Mouse (Mus musculus) E14TG2a.4 (cell line): Measurements from ENCODE around the gene Ldlrad2.

Source experiments
- H3K27me3 ChIP-seq: 2 replicates; pipeline ENCODE4 v1.6.1; 2014; ENCODE audit warnings: low read length, control low read depth; ENCODE audit not compliant: insufficient read depth
- H3K36me3 ChIP-seq: 2 replicates; pipeline ENCODE4 v1.6.1; 2014; ENCODE audit warnings: low read length, control low read depth; ENCODE audit not compliant: insufficient read depth
- H3K4me1 ChIP-seq: replicated peaks from 2 replicates; pipeline ENCODE4 v1.6.1; 2014; ENCODE audit warnings: low read depth, low read length, control low read depth
- H3K4me3 ChIP-seq: replicated peaks from 2 replicates; pipeline ENCODE4 v1.5.1; 2014; ENCODE audit warnings: mild to moderate bottlenecking, low read length
- H3K9me3 ChIP-seq: 2 replicates; pipeline ENCODE4 v1.6.1; 2014; ENCODE audit warnings: low read length, control low read depth
- CTCF ChIP-seq: conservative IDR thresholded peaks from 2 replicates; pipeline ENCODE4 v1.5.1; 2014; ENCODE audit warnings: low read length
- NANOG ChIP-seq: IDR thresholded peaks from 2 replicates; pipeline ENCODE4 v1.6.1; 2014; ENCODE audit warnings: borderline replicate concordance, low read length, mixed read lengths
- POU5F1 ChIP-seq: IDR thresholded peaks from 2 replicates; pipeline ENCODE4 v1.6.1; 2014; ENCODE audit warnings: low read length, borderline replicate concordance

Gene Ldlrad2

DNA sequence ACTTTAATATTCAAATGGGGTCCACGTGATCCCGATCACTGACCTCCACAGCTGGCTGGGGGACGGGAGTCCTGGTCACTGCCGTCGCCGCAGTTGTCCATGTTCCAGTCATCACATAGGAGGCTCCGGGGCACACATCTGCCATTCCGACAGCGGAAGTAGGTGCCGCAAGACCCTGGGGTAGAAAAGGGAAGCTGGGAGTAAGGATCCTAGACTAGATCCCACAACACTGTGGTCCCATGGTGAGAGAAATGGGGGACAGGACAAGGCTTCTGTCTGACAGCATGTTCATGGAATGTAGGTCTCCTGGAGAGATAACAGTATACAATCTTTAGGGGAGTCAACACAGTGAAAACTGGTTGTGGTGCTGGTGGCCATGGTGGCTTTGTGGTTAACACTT, at the start of gene Ldlrad2:
Gene Ldlrad2, minus strand, starts transcription at position 101 of the 400 bp plus-strand sequence.
- H3K27me3 ChIP-seq, result peaks cover 16% of the 10 kb centered on the region
- H3K9me3 ChIP-seq, result no peaks in the 10 kb centered on the region
- H3K36me3 ChIP-seq, result peaks cover 38% of the 10 kb centered on the region
- TF ChIP-seq NANOG (no peak), POU5F1 (no peak), CTCF (no peak)
- H3K4me3 ChIP-seq, result no peak within 1 kb of the TSS
- peaks cover 20% of the 10 kb centered on the region for H3K4me1 ChIP-seq

DNA sequence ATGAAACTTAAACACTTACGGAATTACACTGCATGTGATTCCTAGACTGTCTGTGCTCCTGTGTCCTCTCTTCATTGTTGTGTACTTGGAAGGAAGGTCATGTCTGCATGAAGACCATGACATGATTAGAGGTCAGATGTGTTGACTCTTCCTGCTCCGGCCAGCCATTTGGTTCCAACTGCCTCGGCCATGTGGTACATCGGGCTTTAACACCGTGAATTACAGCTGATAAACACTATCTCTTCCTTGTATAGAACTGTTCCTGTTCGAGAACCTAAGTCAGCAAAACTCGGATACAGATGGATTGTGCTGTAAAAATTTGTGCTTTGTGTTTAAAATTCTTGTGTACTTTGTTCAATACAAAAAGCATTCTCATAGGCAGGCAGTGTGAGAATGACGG, 48.5 kb upstream of the Ldlrad2 start:
- TF ChIP-seq NANOG, result no peak
- TF ChIP-seq CTCF, result no peak
- no peak for TF ChIP-seq POU5F1
- H3K36me3 ChIP-seq, result peaks cover 100% of the 10 kb centered on the region
- H3K9me3 ChIP-seq, result no peaks in the 10 kb centered on the region
- no peak overlapping the region for H3K4me3 ChIP-seq
- H3K4me1 ChIP-seq, result peaks cover 34% of the 10 kb centered on the region
- no peaks in the 10 kb centered on the region for H3K27me3 ChIP-seq

DNA sequence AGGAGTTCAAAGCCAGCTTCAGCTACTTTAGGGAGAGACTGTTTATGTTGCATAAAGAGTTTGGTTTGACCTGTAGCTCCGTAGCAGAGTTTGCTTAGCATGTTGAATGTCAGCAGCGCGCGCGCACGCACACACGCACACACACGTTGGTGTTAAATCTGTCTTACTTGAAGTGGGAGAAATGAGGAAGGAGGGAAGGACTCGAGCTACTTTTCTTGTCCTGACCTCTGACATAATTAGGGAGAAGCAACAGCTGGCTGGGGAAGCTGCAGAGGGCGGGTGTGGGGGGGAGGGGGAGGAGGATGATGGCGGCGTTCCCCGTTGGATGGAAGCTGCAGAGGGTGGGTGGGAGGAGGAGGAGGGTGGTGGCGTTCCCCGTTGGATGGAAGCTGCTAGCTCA, 35.9 kb upstream of the Ldlrad2 start:
- no peaks in the 10 kb centered on the region for H3K9me3 ChIP-seq
- peaks cover 99% of the 10 kb centered on the region for H3K36me3 ChIP-seq
- H3K4me1 ChIP-seq, result peaks cover 63% of the 10 kb centered on the region
- H3K27me3 ChIP-seq, result no peaks in the 10 kb centered on the region
- H3K4me3 ChIP-seq, result no peak overlapping the region
- TF ChIP-seq CTCF, result no peak
- TF ChIP-seq NANOG, result no peak
- TF ChIP-seq POU5F1, result no peak

DNA sequence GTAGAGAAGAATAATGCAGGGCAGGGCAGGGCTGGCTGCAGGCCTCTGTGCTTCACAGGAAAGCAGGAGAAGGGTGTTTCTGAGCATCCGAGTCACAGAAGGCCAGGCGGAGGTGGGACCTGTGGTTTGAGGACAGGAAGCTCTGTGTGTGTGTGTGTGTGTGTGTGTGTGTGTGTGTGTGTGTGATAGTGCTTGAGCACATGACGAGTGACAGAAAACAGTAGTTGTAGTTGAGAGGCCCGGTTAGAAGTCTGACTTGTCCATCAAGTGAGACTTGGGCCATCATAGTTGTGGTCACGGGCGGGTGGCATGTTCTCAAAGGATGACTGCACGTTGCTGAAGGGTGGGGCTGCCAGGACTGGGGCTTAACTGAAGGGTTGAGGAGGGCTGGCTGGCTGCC, 35.3 kb upstream of the Ldlrad2 start:
- no peak for TF ChIP-seq POU5F1
- no peak for TF ChIP-seq NANOG
- no peak for TF ChIP-seq CTCF
- H3K4me3 ChIP-seq, result no peak overlapping the region
- H3K4me1 ChIP-seq, result peaks cover 65% of the 10 kb centered on the region
- peaks cover 100% of the 10 kb centered on the region for H3K36me3 ChIP-seq
- H3K27me3 ChIP-seq, result no peaks in the 10 kb centered on the region
- no peaks in the 10 kb centered on the region for H3K9me3 ChIP-seq

DNA sequence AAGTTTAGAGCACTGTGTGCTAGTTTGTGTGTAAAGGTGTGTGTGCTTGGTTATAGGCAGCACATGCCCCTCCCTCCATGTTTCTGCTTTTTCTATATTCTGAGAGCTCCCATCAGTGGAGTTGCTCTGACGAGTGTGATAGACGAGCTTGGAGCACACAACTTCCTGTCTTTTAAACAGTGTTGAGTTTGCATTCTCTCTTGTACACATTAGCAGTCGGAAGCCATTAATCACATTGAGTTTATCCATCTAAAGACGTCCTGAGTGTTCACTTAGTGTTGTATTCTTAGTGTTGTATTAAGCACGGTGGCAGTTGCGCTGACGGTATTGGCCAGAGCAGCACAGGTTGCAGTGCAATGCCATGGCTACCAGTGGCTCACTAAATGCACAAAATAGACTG, 34.9 kb upstream of the Ldlrad2 start:
- Histone ChIP-seq H3K4me3 (no peak overlapping the region), H3K9me3 (no peaks in the 10 kb centered on the region), H3K36me3 (peaks cover 100% of the 10 kb centered on the region), H3K4me1 (peaks cover 68% of the 10 kb centered on the region), H3K27me3 (no peaks in the 10 kb centered on the region)
- TF ChIP-seq NANOG, result no peak
- TF ChIP-seq POU5F1, result no peak
- no peak for TF ChIP-seq CTCF

DNA sequence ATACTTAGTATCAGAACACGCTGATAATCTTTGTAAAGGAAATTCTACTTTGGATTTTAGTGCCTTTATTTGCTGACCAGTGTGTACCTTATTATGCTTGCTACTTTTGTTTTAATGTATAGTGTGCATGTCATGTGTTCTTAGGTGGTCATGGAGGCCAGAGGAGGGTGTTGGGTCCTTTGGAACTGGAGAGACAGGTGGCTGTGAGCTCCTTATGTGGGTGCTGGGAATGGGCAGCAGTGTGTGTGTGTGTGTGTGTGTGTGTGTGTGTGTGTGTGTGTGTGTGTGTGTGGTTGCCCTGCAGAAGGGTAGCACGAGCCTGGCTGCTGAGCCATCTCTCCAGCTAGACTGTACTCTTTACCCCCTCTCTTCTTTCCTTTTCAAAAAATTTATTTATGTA, 32.7 kb upstream of the Ldlrad2 start:
- no peaks in the 10 kb centered on the region for H3K9me3 ChIP-seq
- TF ChIP-seq POU5F1 (no peak), CTCF (no peak), NANOG (no peak)
- H3K4me1 ChIP-seq, result peaks cover 77% of the 10 kb centered on the region

DNA sequence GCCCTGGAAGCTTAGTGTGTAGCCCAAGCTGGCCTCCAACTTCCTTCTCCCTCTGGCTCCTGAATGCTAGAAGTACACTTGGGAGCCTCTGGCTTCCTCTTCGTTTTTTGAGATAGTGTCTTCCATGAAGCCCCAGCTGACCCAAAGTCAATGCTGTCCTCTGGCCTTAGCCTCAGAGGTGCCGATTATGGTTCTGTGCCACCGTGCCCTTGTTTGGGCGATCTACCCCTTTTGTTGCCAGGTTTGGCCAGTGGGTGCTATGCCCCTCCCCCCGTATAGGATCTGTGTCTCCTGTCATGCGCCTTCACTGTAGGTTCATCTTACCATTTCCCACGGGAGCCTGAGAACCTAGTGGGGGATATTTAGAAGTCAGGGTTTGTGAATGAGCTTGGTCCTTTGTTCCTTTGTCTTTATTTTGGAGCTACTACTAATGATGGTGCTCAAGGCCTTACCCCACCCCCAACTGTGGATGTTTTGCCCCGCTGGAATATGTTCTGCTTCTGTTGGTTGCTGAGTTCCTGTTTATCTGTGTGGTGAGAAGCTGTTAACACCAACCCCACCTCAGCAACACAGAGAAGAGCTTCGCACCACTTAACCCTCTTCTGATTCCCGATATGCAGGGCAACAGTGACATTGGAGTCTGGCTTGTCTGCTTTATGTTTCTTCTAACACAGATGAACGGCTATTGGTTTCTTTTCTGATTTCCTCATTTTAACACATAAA, 29.2 kb upstream of the Ldlrad2 start:
- Histone ChIP-seq H3K36me3 (peaks cover 98% of the 10 kb centered on the region), H3K9me3 (no peaks in the 10 kb centered on the region)
- TF ChIP-seq POU5F1, result no peak
- no peak for TF ChIP-seq CTCF
- TF ChIP-seq NANOG, result no peak

More for the DNA sequence above, 32.7 kb upstream of the Ldlrad2 start:
- Histone ChIP-seq H3K36me3 (peaks cover 98% of the 10 kb centered on the region), H3K27me3 (no peaks in the 10 kb centered on the region), H3K4me3 (no peak overlapping the region)

DNA sequence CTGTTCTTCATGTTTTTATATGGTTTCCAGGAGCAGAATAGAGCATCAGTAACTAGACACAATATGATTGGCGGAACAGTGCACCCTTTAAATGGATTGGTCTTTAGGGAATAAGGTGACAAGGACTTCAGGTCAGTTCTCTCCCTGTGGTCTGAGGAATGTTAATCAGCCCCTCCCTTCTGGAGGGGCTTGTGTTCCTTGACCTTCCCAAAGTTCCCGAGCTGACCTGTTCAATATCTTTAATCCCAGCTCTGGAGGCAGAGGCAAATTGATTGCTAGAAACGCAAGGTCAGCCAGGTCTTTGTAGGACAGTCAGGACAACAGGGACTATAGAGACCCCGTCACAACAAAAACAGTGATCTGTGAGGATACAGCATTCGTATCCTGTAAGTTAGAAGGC, 24.2 kb upstream of the Ldlrad2 start:
- Histone ChIP-seq H3K4me1 (peaks cover 81% of the 10 kb centered on the region), H3K27me3 (no peaks in the 10 kb centered on the region), H3K4me3 (peak overlapping the region; percentile 100), H3K36me3 (peaks cover 78% of the 10 kb centered on the region), H3K9me3 (no peaks in the 10 kb centered on the region)
- TF ChIP-seq CTCF (no peak), POU5F1 (no peak), NANOG (no peak)

More for the DNA sequence above, 29.2 kb upstream of the Ldlrad2 start:
- Histone ChIP-seq H3K4me3 (peak overlapping the region; percentile 27), H3K4me1 (peaks cover 88% of the 10 kb centered on the region), H3K27me3 (no peaks in the 10 kb centered on the region)
